14 mouse cellular contexts compared by ENCODE assay signal in the genomic region with DNA sequence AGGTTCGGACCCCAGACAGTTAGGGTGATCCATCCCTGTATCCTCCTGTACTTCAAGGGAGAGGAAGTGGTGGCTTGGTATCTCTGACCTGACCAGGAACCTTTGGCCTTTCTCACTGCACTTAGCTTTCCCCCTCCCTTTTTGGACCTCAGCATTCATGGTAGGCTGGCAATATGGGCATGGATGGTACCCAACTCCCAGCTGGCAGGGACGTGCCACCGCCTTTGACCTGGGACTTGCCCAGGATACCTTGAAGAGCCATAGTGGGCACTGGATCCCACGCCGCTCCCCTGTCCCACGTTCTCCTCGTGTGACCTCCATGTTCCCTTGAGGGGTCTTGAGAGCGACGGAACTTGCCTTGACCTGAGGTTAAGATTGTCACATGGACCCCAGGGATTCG. TPM values are rescaled to one million over a fixed set of nuclear protein-coding genes. Genes with fewer than 3 reads are reported as not detected.
DNase-seq lines count a peak whose midpoint lies in the region; ATAC-seq lines count a peak whose summit lies in the region.
"Had no signal": no experiment of that assay in that cellular context is flagged by ENCODE, and none has a peak within 500 bp of the region (broad histone marks: within the 10 kb centered on the region; RNA-seq: fewer than 3 reads in every experiment).

No protein-coding gene starts in this region.

- DNase-seq in heart, adult 8-10 months (ENCODE audit: low spot score): no peak
- DNase-seq in limb, embryonic 11.5 days (ENCODE audit: low spot score): no peak
- no peak for DNase-seq in adrenal gland, postnatal 25 days
- no peak for DNase-seq in left cerebral cortex, adult 18-20 months (ENCODE audit: low spot score in 2 of 2)
- no peak for DNase-seq in gastrocnemius, adult 8-10 months (ENCODE audit: low spot score in 2 of 2)
- DNase-seq: cerebellum, adult 11 months; kidney, adult 18-20 months; layer of hippocampus, adult 9-11 months; lung, embryonic 14.5 days had no signal

- H3K4me2 ChIP-seq in heart, embryonic 14.5 days (ENCODE audit: low read length): peak overlapping the region; percentile 32; the same call in 1 of the 2 replicates
- peak overlapping the region; percentile 52 for H3K4me2 ChIP-seq in embryonic facial prominence, embryonic 13.5 days
- peak overlapping the region; percentile 39; the same call in 1 of the 2 replicates for H3K4me2 ChIP-seq in limb, embryonic 11.5 days (ENCODE audit: low read depth, severe bottlenecking)
- peak overlapping the region; percentile 52 for H3K4me2 ChIP-seq in midbrain, embryonic 16.5 days (ENCODE audit: low read length)
- H3K4me2 ChIP-seq: lung, embryonic 14.5 days had no signal

- H3K36me3 ChIP-seq in heart, embryonic 14.5 days (ENCODE audit: control insufficient read depth, insufficient read depth, low read length): no peaks in the 10 kb centered on the region
- H3K36me3 ChIP-seq in embryonic facial prominence, embryonic 13.5 days: 0 out of 2 replicates have a peak, but pooled peaks cover 3% of the 10 kb centered on the region
- no peaks in the 10 kb centered on the region; the same call in 1 of the 2 replicates for H3K36me3 ChIP-seq in limb, embryonic 11.5 days (ENCODE audit: control insufficient read depth, insufficient read depth, low read length)
- H3K36me3 ChIP-seq in midbrain, embryonic 16.5 days (ENCODE audit: control insufficient read depth, insufficient read depth, low read length): no peaks in the 10 kb centered on the region

- no peaks in the 10 kb centered on the region for H3K9me3 ChIP-seq in heart, embryonic 14.5 days (ENCODE audit: control insufficient read depth, low read length)
- no peaks in the 10 kb centered on the region for H3K9me3 ChIP-seq in embryonic facial prominence, embryonic 13.5 days
- H3K9me3 ChIP-seq in limb, embryonic 11.5 days (ENCODE audit: control insufficient read depth, low read length): no peaks in the 10 kb centered on the region
- no peaks in the 10 kb centered on the region for H3K9me3 ChIP-seq in midbrain, embryonic 16.5 days (replicated peaks; ENCODE audit: control insufficient read depth, low read length, poor library complexity, severe bottlenecking)

- peaks cover 67% of the 10 kb centered on the region for H3K27me3 ChIP-seq in heart, embryonic 14.5 days (ENCODE audit: control insufficient read depth, insufficient read depth, low read length)
- H3K27me3 ChIP-seq in embryonic facial prominence, embryonic 13.5 days: peaks cover 72% of the 10 kb centered on the region
- peaks cover 6% of the 10 kb centered on the region; the same call in 1 of the 2 replicates for H3K27me3 ChIP-seq in limb, embryonic 11.5 days (ENCODE audit: control insufficient read depth, insufficient read depth, low read length)
- peaks cover 15% of the 10 kb centered on the region for H3K27me3 ChIP-seq in midbrain, embryonic 16.5 days (ENCODE audit: control insufficient read depth, insufficient read depth, low read depth, low read length)

- 5% methylated on average over 10 of the region's 10 CpGs for WGBS in heart, embryonic 14.5 days
- WGBS in embryonic facial prominence, embryonic 13.5 days: 5% methylated on average over 10 of the region's 10 CpGs
- WGBS in limb, embryonic 11.5 days: 6% methylated on average over 10 of the region's 10 CpGs
- whole genome bisulfite sequencing in midbrain, embryonic 16.5 days: 3% methylated on average over 10 of the region's 10 CpGs

- no peak overlapping the region for H3K27ac ChIP-seq in heart, embryonic 14.5 days (replicated peaks in 1 of 2; ENCODE audit: control insufficient read depth in 1 of 2, insufficient read depth in 1 of 2, low read depth in 2 of 2, low read length in 2 of 2)
- peak overlapping the region; percentile 55 for H3K27ac ChIP-seq in embryonic facial prominence, embryonic 13.5 days
- H3K27ac ChIP-seq in limb, embryonic 11.5 days (replicated peaks; ENCODE audit: low read depth, low read length): peak overlapping the region; percentile 75
- peak overlapping the region; percentile 34; the same call in 1 of the 2 replicates for H3K27ac ChIP-seq in midbrain, embryonic 16.5 days (ENCODE audit: low read length)

- H3K4me1 ChIP-seq in heart, embryonic 14.5 days (ENCODE audit: control insufficient read depth in 2 of 2, insufficient read depth in 2 of 2, low read length in 2 of 2): peaks cover 6 to 10% of the 10 kb centered on the region in 2 experiments; a peak in 3 of 4 replicates
- peaks cover 28% of the 10 kb centered on the region for H3K4me1 ChIP-seq in embryonic facial prominence, embryonic 13.5 days
- peaks cover 28% of the 10 kb centered on the region for H3K4me1 ChIP-seq in limb, embryonic 11.5 days (ENCODE audit: control insufficient read depth, insufficient read depth, low read length)
- H3K4me1 ChIP-seq in midbrain, embryonic 16.5 days (ENCODE audit: control insufficient read depth, insufficient read depth, low read length): peaks cover 9% of the 10 kb centered on the region

- no peak for ATAC-seq in heart, embryonic 14.5 days (ENCODE audit: insufficient number of reproducible peaks, insufficient read depth, low FRiP score, low read depth)
- ATAC-seq in embryonic facial prominence, embryonic 13.5 days (ENCODE audit: insufficient number of reproducible peaks, insufficient read depth, low FRiP score, low TSS enrichment, low read depth): no peak; the same call in 1 of the 2 replicates
- peak; percentile 53; the same call in 1 of the 2 replicates for ATAC-seq in limb, embryonic 11.5 days (ENCODE audit: insufficient number of reproducible peaks, low FRiP score, low TSS enrichment, low read depth)
- ATAC-seq in midbrain, embryonic 16.5 days: 0 out of 2 replicates have a peak, but pooled peaks have one; percentile 11

- peak overlapping the region in 1 of 2 experiments; percentile 23; a peak in 2 of 4 replicates for H3K4me3 ChIP-seq in heart, embryonic 14.5 days (ENCODE audit: control insufficient read depth in 1 of 2, insufficient read depth in 1 of 2, low read depth in 1 of 2, low read length in 2 of 2)
- H3K4me3 ChIP-seq in embryonic facial prominence, embryonic 13.5 days: peak overlapping the region; percentile 19; the same call in 1 of the 2 replicates
- H3K4me3 ChIP-seq in limb, embryonic 11.5 days (ENCODE audit: low read depth, low read length): peak overlapping the region; percentile 16
- peak overlapping the region; percentile 32; the same call in 1 of the 2 replicates for H3K4me3 ChIP-seq in midbrain, embryonic 16.5 days (ENCODE audit: low read depth, low read length)
- H3K4me3 ChIP-seq: erythroblast, embryonic 14.5 days; myocyte had no signal

- H3K9ac ChIP-seq in heart, embryonic 14.5 days (ENCODE audit: low read length): no peak overlapping the region
- no peak overlapping the region for H3K9ac ChIP-seq in embryonic facial prominence, embryonic 13.5 days
- 0 out of 2 replicates have a peak overlapping the region, but pooled peaks have one; percentile 17 for H3K9ac ChIP-seq in limb, embryonic 11.5 days (ENCODE audit: low read length)
- H3K9ac ChIP-seq in midbrain, embryonic 16.5 days (ENCODE audit: low read depth, low read length): 0 out of 2 replicates have a peak overlapping the region, but pooled peaks have one; percentile 34
- H3K9ac ChIP-seq: lung, embryonic 14.5 days had no signal

RNA-seq across cellular contexts. Expression of a gene that starts 10.9 kb away (rescaled TPM):
- polyA plus RNA-seq in heart, embryonic 14.5 days (2014; fragmentation: Nextera tagmentation; extraction: Ambion mirVana): 23.6 and 27.0 TPM in 2 replicates
- 10 to 100 TPM; 10.7 to 13.9 (median 11.9) TPM for total RNA-seq in heart, adult 8-10 months (2022)
- 44.5 and 49.7 TPM in 2 replicates for polyA plus RNA-seq in embryonic facial prominence, embryonic 13.5 days (2015; fragmentation: Nextera tagmentation; extraction: Ambion mirVana)
- 62.7 and 64.9 TPM in 2 replicates for polyA plus RNA-seq in limb, embryonic 11.5 days (2014; fragmentation: Nextera tagmentation; extraction: Ambion mirVana)
- 42.4 and 44.3 TPM in 2 replicates for polyA plus RNA-seq in midbrain, embryonic 16.5 days (2015; fragmentation: Nextera tagmentation; extraction: Ambion mirVana)
- 33.5 and 34.8 TPM in 2 replicates for total RNA-seq in adrenal gland, postnatal 25 days (2021)
- total RNA-seq in left cerebral cortex, adult 18-20 months (2021): 10 to 100 TPM; 35.7 to 40.0 TPM
- total RNA-seq in gastrocnemius, adult 8-10 months (2022): 10 to 100 TPM; 11.4 to 13.1 (median 11.7) TPM

RNA-seq across cellular contexts. Expression of a gene that starts 11.3 kb away (rescaled TPM):
- 3.4 and 11.3 TPM in 2 replicates for polyA plus RNA-seq in heart, embryonic 14.5 days (2014; fragmentation: Nextera tagmentation; extraction: Ambion mirVana)
- total RNA-seq in heart, adult 8-10 months (2022): 1 to 10 TPM in 2 of 4 experiments, under 1 TPM in 2; 0.50 to 1.4 (median 0.93) TPM
- polyA plus RNA-seq in embryonic facial prominence, embryonic 13.5 days (2015; fragmentation: Nextera tagmentation; extraction: Ambion mirVana): 30.9 and 44.3 TPM in 2 replicates
- polyA plus RNA-seq in limb, embryonic 11.5 days (2014; fragmentation: Nextera tagmentation; extraction: Ambion mirVana): 144 and 163 TPM in 2 replicates
- polyA plus RNA-seq in midbrain, embryonic 16.5 days (2015; fragmentation: Nextera tagmentation; extraction: Ambion mirVana): 50.4 and 55.3 TPM in 2 replicates
- total RNA-seq in adrenal gland, postnatal 25 days (2021): 1.1 and 2.0 TPM in 2 replicates
- not detected for total RNA-seq in left cerebral cortex, adult 18-20 months (2021)
- 1 to 10 TPM in 2 of 4 experiments, under 1 TPM in 2; 0.73 to 2.3 (median 1.2) TPM for total RNA-seq in gastrocnemius, adult 8-10 months (2022)
- polyA plus RNA-seq: erythroblast, embryonic 14.5 days had no signal

Comparison
In these comparisons a context has a peak if more than half of its experiments do, and no peak if none do; other contexts are left out.
1. ATAC-seq: peak in limb, embryonic 11.5 days (single experiment) and midbrain, embryonic 16.5 days (single experiment); none in heart, embryonic 14.5 days (single experiment) and embryonic facial prominence, embryonic 13.5 days (single experiment).
2. H3K27ac ChIP-seq: peak in embryonic facial prominence, embryonic 13.5 days (single experiment), limb, embryonic 11.5 days (single experiment) and midbrain, embryonic 16.5 days (single experiment); none in heart, embryonic 14.5 days (0 of 2).
3. H3K9ac ChIP-seq: peak in limb, embryonic 11.5 days (single experiment) and midbrain, embryonic 16.5 days (single experiment); none in heart, embryonic 14.5 days (single experiment) and embryonic facial prominence, embryonic 13.5 days (single experiment).
4. Peak in every context shown above with its lines, with median percentiles within 50 percentile points of each other: H3K4me2 ChIP-seq.